Mouse (Mus musculus): ENCODE results near the gene Bub3.

Bub3 gene

DNA sequence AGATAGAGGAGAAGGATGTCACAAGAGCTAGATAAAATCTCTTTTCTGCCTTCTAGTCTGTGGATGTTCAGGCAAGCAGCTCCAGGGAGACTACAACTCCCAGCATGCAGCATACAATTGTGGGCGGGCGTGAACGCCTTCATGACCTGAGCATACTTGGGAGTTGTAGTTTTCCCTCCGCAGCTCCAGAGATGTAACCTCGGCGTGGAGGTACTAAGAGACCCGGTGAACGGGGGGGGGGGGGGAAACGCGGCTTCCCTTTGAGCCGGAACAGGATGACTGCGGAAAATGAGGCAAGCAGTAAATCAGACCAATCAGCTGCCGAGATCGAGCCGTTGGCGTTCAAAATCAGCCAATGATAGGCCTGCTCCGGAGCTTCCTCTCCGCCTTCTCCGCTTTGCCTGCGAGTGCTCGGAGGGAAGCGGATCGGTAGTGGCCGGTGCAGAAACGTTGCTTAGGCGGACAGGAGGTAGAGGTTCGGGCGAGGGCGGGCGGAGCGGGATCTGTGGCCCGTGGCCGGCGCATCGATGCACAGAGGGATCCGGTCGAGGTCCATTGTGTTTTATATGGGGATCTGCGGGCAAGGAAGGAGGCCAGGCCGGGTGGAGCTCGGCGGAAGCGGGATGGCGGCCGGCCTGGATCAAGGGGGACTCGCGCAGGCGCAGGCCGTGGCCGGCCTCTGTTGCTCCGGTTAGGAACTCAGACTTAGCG, at the start of gene Bub3:
Gene Bub3 (plus strand): TSS at position 237 of the 711 bp plus-strand sequence.
- DNase-seq (ENCODE audit: low spot score) = peak; percentile 97

DNA sequence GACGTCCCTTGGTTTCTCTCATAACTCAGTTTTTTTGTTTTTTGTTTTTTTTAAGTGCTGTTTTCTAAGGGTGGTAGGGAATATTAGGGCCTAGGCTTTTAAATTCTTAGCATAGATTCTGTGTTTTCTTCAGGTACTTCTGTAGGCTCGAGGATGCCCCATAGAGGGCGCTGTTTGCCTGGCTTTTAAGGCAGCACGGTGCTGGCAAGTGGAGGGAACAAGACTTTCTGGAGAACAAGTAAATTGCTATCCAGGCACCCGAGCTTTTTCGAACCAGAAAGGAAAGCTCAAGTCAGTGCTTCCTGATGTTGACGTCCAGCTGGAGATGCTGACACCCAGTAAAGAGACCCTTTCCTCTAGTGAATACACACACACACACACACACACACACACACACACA, 20.0 kb upstream of the Bub3 start:
- DNase-seq (ENCODE audit: low spot score) = peak; percentile 91

DNA sequence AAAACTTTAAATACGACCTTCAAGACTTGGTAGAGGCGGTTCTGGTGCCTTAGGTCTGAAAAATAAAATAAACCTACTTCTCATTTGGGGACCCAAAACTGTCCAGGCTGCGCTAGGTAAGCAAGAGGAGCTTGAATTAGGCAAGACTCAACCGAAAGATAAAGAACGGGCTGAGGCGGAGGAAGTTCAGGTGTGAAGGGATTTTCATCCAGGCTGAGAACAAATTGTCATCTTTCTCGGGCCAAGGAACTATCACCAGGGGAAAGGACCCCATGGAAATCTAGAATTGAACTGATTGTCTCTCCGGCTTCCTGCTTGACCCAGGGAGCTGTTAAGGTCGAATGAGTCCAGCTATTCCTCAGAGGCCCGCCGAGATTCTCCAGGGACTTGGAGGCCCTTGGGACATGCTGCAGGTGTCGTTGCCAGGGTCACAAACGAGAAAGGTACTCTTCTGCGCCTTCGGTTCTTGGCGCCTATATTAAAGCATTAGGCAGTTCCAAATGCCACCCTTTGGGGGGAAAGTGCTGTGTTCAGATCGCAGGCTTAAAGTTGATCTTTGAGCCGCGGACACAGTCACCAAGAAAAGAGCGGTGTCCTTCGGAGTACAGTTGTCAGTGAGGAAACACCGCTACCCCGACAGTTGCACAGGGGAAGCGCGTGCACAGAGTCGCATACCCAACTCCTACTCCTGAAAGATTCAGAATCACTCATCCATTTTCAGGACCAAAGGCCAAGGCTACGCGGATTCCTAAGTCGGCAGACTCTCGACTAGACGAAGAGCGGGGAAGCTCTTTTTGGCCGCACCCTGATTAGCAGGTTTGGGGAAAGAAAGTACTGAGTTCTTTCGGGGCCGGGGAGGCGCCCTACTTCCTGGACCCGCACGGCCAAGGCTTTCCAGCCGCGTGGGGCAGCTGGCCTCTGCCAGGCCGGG, 18.6 kb upstream of the Bub3 start:
- DNase-seq (ENCODE audit: low spot score) = peak; percentile 64

DNA sequence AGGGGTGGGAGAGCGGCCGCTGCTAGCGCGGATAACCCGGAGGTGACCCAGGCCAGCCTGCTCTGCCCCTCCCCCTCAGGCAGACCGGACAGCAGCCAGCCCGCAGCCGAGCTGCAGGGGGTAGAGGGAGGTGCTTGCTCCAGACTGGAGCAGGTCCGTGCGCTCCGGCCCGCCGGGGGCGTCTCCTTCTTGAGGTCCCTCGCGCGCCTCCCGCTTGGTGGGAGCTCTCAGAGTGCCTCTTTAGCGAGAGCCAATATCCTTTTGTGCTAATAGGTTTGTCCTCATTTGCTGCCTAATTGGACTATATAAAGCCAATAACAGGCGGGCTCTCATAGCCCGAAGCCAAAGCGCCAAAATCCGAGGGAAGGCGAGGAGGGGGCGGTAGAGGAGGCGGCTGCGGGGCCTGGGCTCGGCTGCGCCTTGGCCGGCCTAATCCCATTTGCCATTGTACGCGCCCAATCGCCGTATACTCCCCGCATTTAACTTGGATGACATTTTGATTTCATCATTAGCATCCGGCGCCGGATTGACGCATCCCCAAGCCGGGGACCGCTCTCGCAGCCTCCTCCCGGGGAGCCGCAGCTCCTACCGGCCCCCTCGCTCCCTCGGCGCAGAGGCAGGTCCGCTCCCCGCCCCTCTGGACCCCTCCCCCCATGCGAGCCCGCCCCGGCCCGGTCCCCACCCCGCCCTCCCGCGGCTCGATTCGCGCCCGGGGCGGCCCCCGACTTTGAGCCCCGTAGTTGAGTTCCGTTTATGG, 17.7 kb upstream of the Bub3 start, which contains the start of gene Hmx3:
Gene Hmx3 (plus strand): TSS at position 753 of the 757 bp plus-strand sequence.
- DNase-seq (ENCODE audit: low spot score) = peak; percentile 72

DNA sequence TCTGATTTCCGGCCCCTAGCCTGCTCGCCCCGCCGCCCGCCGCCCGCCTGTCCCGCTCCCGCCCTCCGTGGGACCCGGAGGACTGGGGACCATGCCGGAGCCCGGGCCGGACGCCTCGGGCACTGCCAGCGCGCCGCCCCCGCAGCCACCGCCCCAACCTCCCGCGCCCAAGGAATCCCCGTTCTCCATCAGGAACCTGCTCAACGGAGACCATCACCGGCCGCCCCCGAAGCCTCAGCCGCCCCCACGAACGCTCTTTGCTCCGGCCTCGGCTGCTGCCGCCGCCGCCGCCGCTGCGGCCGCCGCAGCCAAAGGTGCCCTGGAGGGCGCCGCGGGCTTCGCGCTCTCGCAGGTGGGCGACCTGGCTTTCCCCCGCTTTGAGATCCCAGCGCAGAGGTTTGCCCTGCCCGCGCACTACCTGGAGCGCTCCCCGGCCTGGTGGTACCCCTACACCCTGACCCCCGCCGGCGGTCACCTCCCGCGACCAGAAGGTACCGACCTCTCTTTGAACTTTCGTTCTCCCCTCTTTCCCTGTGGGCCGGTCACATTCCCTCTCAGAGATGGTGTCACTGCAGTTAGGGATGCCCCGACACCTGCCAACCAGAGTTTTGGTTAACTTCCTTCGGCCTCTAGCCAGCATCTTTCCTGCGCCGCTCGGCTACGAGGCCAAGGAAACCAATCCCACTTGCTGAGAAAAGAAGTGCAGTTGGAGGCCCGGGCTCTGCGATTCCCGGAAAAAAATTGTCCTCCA, 17.0 kb upstream of the Bub3 start:
- no peak for DNase-seq (ENCODE audit: low spot score)

DNA sequence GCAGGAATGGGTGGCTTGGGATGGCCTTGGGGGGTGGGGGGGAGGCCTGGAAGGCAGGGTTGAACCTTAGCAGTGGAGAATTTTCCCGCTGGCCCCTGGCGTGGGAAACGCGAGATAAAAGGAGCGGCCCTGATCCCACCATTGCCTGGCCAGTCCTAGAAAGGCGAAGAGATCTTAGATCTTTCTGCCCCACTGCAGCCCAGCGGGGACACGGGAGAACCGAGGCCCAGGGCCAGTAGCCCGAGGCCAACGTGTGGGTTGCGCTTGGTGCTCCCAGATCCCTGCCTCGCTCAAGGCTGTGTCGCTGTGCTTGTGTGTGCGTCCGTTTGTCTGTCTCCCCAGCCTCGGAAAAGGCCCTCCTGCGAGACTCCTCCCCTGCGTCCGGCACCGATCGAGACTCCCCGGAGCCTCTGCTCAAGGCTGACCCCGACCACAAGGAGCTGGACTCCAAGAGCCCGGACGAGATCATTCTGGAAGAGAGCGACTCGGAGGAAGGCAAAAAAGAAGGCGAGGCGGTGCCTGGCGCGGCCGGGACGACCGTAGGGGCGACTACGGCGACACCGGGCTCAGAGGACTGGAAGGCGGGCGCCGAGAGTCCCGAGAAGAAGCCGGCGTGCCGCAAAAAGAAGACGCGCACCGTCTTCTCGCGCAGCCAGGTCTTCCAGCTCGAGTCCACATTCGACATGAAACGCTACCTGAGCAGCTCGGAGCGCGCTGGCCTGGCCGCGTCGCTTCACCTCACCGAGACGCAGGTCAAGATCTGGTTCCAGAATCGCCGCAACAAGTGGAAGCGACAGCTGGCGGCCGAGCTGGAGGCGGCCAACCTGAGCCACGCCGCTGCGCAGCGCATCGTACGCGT, 16.2 kb upstream of the Bub3 start:
- peak; percentile 63 for DNase-seq (ENCODE audit: low spot score)

DNA sequence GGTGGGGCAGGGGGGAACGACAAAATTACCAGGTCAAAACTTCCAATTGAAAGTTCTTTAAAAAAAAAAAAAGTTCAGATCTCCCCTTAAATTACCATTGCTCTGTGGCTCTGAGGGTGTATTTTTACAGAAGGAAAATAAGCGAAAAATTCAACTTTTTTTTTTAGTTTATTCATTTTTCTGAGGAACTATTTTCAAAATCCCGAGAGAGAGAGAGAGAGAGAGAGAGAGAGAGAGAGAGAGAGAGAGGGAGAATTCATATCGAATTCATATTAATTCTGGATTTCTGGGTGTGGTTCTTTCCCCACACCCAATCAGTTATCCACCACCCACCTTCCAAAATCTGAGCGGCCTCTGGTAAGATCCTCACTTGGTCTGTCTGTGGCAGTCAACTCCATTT, 15.2 kb upstream of the Bub3 start:
- no peak for DNase-seq (ENCODE audit: low spot score)

DNA sequence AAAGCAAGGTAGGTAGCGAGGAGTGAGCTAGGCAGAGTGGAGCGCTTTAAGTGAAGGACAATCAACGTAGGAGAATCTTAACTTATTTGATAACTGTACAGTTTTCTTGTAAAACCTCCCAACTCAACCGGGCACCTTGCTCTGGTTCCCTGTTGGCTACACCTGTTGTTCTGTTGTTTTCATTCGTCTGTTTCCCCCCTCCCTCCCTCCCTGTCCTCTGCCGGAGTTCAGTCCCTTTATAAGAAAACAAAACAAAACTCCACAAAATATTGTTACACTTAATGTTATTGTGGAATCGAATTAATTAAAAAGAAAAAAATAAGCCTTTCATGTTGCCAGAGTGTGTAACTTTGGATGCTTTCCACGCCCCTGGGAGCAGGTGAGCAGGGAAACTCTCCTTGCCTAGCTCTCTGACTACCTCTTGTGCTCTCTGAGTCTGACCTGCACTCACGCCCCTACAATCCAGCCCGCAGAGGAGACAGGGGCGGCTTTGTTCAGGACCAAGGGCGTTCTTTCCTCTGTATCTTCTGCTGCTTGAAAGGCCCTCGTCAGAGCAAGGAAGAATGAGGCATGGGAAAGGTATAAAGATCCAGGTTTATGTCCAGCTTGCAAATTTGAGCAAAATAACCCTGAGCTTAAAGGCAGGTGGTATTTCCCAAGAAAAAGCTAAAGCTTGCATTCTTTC, 14.2 kb upstream of the Bub3 start:
- no peak for DNase-seq (ENCODE audit: low spot score)

DNA sequence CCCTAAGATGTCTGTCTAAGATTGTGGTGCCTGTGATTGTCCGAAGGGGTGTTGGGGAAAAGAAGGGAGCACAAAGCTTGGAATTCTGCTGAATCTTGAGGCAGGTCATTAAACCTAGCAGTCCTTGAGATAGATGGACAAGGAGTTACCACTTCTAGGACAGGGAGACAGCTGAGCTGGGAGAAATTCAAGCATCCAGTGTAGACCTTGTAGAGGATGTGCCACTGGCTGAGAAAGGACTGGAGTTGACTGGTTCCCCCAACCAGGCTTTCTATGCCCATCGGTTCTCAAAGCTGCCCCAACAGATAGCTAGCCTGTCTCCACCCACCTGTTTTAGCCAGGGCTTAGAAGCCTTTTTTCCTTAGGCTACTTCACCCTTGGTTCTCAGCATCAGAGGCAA, 13.6 kb upstream of the Bub3 start:
- no peak for DNase-seq (ENCODE audit: low spot score)

DNA sequence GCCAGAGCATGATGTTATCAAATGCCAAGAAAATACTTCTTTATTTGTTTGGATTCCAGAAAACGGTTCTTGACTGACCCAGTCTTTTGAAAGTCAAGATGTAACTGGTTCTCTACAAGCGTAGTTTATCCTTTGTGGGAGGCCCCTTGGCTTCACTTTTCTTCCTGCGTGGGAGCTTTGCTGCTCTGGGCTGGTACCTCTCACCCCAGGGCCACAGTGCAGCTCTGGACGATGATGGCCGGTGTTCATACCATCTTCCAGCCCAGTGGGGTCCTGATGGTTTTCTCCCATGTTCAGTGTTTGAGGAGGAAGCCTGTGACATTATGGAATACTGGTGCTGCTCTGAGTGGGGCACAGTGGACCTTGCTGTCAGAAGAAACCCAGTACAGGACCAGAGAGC, 12.5 kb upstream of the Bub3 start:
- DNase-seq (ENCODE audit: low spot score) = no peak

DNA sequence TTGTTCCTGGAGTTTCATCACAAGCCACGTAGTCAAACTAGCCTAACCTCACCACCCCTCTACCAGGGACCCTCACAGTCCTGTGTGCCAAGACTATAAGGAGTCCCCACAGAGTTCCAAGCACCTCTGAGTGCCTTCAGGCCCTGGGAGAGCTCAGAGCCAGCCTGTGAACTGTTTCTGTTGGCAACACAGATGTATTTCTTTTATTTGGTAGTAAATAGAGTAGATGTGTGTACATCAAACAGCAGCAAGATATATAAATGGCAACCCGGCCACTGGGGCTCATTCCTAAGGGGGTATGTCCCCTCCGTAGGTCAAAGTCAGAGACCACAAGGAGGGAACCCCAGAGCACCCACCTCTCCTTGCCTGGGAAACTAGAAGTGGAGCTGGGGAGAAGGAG, 11.5 kb upstream of the Bub3 start, which contains the start of gene Hmx2:
Gene Hmx2 (plus strand): TSS at position 301 of the 400 bp plus-strand sequence.
- DNase-seq (ENCODE audit: low spot score) = no peak

DNA sequence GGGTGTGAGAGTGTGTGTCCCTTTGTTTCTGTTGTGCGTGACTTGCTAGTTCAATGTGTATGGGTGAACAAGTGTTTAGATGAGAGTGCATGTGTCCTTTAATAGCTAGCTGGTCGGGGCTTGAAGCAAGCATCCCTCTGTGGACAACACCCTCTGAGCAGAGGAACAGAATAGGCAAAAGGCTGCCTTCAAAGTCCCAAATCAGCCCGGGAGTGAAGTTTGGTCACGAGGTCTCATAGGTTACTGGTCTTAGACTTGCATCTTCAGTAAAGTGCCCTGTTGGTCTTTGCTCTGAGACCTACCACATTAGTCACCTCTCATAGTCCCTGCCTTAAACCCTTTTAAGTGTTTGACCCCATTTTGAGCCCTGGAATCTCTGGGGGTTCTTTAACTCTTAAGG, 8.6 kb upstream of the Bub3 start:
- peak; percentile 4 for DNase-seq (ENCODE audit: low spot score)

DNA sequence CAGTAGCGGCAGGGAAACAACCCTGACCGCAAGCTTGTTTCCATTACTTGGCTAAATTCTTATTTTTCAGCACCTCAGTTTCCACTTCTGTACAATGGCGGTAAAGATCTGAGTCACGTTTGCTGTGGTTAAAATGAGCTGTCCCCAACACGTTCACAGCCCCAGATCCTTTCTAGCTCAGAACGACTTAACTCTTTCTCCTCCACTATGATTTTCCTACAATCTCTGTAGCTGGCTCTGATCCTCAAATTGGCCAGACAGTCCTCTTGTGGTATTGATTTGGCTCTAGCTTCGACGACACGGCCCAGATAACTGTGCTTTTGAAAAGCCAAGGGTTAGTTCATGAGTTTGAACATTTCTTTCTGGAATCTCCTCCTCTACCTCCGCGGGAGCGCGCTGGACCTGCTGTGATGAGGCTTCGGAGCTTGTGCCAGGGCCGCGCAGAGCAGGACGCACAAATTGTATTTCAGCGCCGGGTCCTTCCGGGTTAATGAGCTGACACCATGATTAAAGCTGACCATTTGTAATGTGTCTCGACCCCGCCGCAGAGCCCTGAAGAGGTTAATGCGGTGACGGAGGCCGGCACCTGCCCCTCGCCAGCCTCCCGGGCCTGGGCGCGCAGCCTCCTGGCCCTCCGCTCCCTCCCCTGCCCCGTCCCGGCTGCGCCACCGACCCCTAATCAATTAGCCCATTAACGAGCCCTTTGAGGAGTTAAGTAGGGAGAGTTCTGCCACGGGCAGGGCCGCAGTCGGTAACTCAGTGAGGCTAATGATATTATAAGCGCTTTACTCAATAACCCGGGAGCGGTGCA, 7.9 kb upstream of the Bub3 start:
- DNase-seq (ENCODE audit: low spot score) = peak; percentile 58

DNA sequence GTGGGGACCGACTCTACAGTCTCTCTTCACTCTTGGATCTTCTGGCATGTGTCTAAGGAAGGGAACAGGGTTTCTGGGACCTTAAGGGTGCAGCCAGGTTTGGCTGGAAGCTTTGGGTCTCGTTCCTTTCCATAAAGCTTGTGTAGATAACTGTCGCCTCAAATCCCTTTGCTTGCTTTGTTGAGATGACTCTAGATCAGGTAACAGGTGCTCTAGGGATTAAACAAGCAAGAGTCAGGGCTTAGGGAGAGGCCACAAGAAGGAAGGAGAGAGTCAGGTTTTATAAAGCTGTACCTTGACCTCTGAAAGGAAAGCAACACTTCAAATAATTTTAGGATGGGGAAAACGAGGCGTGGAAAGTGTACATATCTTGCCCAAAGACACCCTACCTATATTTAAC, 7.2 kb upstream of the Bub3 start:
- no peak for DNase-seq (ENCODE audit: low spot score)

DNA sequence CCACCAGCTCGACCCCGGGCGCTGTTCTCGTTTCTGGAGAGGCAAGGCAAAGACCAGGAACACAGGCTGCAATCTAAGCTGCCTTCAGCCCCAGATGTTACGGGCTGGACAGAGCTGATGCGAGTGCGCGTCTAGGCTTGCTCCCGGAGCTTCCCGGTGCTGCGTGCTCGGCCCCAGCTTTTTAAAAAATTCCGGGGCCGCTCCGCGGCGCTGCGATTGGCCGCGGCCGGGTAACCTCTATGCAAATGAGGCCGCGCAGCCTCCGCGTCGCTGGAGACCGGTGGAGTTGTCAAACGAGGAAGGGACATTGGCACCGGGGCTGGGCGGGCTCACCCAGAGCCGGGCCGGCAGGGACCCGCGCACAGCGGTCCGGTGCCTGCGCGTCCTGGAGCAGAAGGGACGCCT, 6.2 kb upstream of the Bub3 start:
- peak; percentile 67 for DNase-seq (ENCODE audit: low spot score)

DNA sequence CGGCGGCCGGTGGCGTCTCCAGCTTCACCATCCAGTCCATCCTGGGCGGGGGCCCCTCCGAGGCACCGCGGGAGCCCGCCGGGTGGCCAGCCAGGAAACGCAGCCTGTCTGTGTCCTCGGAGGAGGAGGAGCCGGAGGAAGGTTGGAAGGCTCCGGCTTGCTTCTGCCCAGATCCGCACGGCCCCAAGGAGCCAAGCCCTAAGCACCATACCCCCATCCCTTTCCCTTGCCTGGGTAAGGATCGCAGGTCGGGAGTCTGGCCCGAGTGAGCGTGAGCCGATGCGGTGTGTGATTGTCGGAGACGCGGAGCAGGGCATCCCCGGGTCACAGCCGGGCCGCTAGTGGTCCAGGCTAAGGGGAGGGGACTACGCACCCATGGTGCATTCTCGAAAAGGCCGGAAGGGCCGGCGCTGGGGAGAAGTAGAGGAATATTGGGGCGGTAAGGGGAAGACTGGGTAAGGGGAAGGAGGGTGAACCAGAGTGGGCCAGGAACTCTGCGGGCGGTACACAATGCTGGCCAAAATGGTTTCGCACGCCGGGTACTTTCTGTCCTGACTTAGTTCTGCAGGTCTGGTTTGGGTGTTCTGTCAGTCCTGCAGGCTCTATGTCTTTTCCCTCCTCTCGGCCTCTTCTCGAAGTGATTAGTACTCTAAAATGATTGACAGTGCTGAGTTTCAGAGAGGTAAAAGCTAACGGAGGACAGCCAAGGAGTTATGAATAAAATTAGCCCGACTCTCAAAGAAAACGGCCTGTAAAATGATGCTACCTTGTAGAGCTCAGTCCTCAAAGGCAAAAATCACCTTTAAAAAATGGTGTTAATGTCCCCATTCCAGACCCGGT, 5.5 kb upstream of the Bub3 start:
- peak; percentile 42 for DNase-seq (ENCODE audit: low spot score)

DNA sequence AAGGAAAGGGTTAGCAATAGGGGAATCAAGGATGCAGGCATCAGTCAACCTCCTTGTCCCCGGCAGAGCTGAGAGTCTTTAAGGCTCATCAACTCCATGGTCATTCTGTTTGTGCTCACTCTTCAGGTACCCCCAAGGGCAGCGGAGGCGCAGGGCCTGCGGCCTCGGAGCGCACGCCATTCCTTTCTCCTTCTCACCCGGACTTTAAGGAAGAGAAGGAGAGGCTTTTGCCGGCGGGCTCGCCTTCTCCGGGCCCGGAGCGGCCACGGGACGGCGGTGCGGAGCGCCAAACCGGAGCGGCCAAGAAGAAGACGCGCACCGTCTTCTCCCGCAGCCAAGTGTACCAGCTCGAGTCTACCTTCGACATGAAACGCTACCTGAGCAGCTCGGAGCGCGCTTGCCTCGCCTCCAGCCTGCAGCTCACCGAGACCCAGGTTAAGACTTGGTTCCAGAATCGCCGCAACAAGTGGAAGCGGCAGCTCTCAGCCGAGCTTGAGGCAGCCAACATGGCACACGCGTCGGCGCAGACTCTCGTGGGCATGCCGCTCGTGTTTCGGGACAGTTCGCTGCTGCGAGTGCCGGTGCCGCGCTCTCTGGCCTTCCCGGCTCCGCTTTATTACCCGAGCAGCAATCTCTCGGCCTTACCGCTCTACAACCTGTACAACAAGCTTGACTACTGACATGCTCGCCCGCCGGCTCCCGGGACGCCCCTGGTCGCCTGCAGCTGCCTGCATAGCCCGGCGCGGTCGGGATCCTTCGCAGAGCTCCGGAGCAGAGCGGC, 4.5 kb upstream of the Bub3 start:
- DNase-seq (ENCODE audit: low spot score) = peak; percentile 58
